Mouse (Mus musculus): ENCODE measurements around the gene Ceacam2.
"Not testable (repeated sequence)": the region's sequence is repeated elsewhere in the genome, so short reads cannot be mapped to it uniquely, and the experiment has no call there.

Gene Ceacam2

GRCm38 (mm10) chr7:25483133-25483735, 56.4 kb downstream of the Ceacam2 start:
- CTCF ChIA-PET = interaction anchor here (0.6 to 1.5 kb wide), 3 partner anchors 60 to 430 kb away, joined by 3 to 8 read pairs (median 7); no protein-coding TSS in a partner anchor

DNA sequence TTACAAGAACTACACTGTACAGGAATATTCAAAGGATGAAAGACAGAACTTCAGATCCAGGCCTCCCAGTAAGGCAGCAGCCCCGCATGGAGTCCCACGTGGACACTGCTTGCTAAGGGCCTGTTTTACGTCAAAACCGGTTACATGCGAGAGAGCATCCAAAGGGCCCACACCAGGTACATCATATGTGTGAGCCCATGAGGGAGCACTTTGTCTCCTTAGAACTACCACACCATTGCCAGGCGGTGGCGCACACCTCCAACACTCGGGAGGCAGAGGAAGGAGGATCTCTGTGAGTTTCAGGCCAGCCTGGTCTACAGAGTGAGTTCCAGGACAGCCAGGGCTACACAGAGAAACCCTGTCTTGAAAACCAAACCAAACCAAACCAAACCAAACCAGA, 58.9 kb downstream of the Ceacam2 start:
- CTCF ChIA-PET = interaction anchor here (0.6 to 2.4 kb wide), 4 partner anchors 50 to 374 kb away, joined by 3 to 18 read pairs (median 4); no protein-coding TSS in a partner anchor

DNA sequence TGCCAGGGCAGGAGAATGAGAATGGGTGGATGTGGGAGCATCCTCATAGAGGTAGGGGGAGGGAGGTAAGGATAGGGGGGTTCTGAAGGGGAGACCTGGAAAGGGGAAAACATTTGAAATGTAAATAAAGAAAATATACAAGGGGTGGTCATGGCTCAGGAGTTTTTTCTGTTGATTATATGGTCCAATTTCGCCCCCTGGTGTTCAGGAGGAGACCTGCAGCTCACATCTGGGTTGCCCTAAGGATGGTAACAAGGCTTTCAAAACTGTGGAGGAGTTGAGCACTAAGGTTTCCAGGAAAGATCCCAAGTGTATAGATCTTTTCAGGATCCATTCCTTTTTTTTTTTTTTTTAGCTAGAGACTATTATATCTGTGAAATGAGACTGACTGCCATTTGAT, 60.2 kb downstream of the Ceacam2 start:
- CTCF ChIA-PET = interaction anchor here (0.9 to 2.4 kb wide), 2 partner anchors 54 to 104 kb away, joined by 7 to 18 read pairs; no protein-coding TSS in a partner anchor

DNA sequence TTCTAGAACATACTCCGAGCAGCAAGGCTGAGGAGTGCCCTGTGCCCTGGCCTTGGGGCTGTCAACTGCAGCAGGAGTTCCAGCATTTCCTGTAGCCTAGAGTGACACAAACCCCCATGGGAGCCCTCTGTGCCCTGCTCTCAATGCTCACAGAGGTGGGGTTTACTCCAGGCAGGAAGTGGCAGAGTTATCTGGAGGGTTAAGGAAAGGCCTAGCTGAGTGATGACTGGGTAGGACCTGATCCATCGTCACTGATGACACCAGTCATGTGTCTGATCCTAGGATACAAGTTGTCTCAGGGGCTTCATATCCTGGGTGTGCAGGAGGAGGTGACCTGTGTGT, 61.9 kb downstream of the Ceacam2 start:
- CTCF ChIA-PET = interaction anchor here (1.8 kb wide), 1 partner anchor 53 kb away, joined by 9 read pairs; no protein-coding TSS in a partner anchor

DNA sequence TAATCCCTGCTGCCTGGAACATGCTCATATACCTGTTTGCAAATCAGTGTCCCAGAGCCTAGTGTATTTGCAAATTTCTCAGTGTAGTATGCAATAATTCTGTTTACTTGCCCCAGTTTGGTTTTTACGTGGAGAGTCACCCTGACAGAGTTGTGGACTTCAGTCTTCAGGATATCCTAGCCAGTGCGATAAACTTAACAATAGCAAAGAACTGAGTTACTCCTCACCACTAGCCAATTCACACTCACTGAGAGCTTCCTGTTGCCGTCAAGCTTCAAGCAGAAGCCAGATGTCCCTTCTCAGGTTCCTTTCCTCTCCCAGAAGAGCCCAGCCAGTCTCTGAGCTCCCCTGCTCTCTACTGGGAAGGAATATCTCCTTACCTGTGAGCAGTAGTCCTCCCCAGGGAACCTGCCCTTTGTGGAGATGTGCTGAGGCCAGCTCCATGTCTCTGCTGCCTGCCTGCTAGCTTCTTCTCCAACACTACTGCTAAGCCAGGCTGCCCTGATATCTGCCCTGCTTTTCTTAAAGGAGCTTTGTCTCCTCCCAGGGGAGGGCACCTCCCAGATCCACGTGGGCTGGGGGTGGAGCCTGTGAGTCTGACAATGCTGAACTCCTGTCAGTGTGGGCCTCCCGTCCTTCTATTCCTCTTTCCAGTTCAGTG, 62.4 kb downstream of the Ceacam2 start, which contains the start of gene Ceacam1:
TSS of gene Ceacam1 (minus strand) at position 513 of the 661 bp plus-strand sequence.
- CTCF ChIA-PET = interaction anchor here (1.8 kb wide), 1 partner anchor 52 kb away, joined by 9 read pairs; no protein-coding TSS in a partner anchor

DNA sequence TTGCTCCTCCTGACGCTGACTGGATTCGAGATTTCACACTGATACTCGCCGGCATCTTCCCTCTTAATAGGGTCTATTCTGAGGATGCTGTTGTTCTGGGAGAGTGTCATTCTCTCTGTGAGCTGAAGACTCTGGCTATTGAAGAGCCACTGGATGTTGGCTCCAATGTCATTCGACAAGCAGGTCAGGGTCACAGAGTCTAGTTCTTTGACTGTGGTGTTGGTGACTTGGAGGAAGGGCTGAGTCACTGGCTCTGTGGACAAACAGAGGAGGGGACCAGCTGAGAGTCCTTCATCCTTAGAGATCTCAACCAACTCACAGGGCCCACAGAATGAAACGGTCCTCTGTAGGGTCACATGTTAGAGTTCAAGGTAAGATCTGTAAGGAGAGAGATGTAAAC, 67.8 kb downstream of the Ceacam2 start:
- CTCF ChIA-PET = not testable (repeated sequence)
